Mouse (Mus musculus) lung, embryonic 15.5 days (tissue): ENCODE data around the gene Trafd1. TPM values are rescaled to one million over a fixed set of nuclear protein-coding genes. Genes with fewer than 3 reads are reported as not detected.

Experiments used
- ATAC-seq: fragments of 200-750 bp; cut with Nextera tagmentation; 2 replicates; pipeline ENCODE4 v1.8.0; 2017; ENCODE audit warnings: moderate number of reproducible peaks, borderline replicate concordance; ENCODE audit not compliant: low FRiP score, low TSS enrichment; ENCODE audit errors: extremely low read depth
- H3K27ac ChIP-seq: fragments of 300-500 bp; sonication (generic); 2 replicates; pipeline ENCODE4 v1.5.1; 2015; ENCODE audit warnings: moderate library complexity, mild to moderate bottlenecking, inconsistent platforms
- H3K27me3 ChIP-seq: fragments of 300-500 bp; sonication (generic); 2 replicates; pipeline ENCODE4 v1.6.1; 2015; ENCODE audit warnings: inconsistent platforms
- H3K36me3 ChIP-seq: fragments of 300-500 bp; sonication (generic); 2 replicates; pipeline ENCODE4 v1.6.1; 2015; ENCODE audit warnings: inconsistent platforms
- H3K4me1 ChIP-seq: fragments of 300-500 bp; sonication (generic); 2 replicates; pipeline ENCODE4 v1.6.1; 2015; ENCODE audit warnings: inconsistent platforms
- H3K4me2 ChIP-seq: fragments of 300-500 bp; sonication (generic); 2 replicates; pipeline ENCODE4 v1.6.1; 2015; ENCODE audit warnings: inconsistent platforms, mild to moderate bottlenecking, moderate library complexity
- H3K4me3 ChIP-seq: fragments of 300-500 bp; sonication (generic); 2 replicates; pipeline ENCODE4 v1.5.1; 2015; ENCODE audit warnings: mild to moderate bottlenecking, inconsistent platforms
- H3K9ac ChIP-seq: fragments of 300-500 bp; sonication (generic); 2 replicates; pipeline ENCODE4 v1.6.1; 2015; ENCODE audit warnings: inconsistent platforms
- H3K9me3 ChIP-seq: fragments of 300-500 bp; sonication (generic); 2 replicates; pipeline ENCODE4 v1.6.1; 2016; ENCODE audit warnings: inconsistent platforms
- WGBS: fragments of 180-500 bp; shearing (Covaris S2); methylation state at CpG from one replicate; pipeline ENCODE4 v1.1.7; 2015; 5-methylcytosine and 5-hydroxymethylcytosine counted together
- polyA plus RNA-seq: library from polyadenylated mRNA; unstranded; fragments of >200 nt; fragmentation: Nextera tagmentation; extraction: Ambion mirVana; gene quantifications from 2 replicates; pipeline ENCODE4 v1.2.1, GENCODE M21; 2015

Gene Trafd1
- polyA plus RNA-seq: 75.3 and 77.6 TPM in 2 replicates

DNA sequence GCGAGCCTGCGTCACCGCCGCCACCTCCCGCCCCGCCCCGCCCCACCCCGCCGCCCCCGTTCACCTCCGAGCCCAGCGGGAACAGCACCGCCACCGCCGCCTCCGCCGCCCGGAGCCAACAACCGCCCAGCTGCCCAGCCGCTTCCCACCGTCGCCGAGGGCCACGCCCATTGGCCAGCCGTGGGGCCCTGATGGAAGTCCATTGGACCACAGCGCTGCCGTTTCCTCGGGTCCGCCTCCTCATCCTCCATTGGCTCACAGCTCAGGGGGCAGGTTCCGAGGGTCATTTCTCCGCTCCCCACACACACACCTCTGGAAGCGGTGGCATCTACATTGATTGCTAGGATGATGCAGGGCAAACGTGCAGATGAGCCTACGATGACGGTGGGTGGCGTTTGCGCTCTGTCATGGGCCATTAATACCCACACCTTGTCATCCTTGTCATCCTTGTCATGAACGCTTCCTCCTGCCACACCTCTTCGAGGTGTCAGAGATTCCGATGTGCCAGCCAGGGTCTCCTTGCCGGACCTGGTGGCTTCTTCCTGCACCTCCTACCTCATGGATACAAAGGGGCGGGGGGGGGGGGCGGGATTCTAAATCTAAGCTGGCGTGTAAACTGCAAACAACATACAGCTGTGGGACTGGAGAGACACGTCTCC, at the start of gene Trafd1:
Trafd1 (minus strand) TSS at position 172 of the 659 bp plus-strand sequence.
- under 1% methylated on average over 31 of the region's 45 CpGs for WGBS
- H3K9ac ChIP-seq: peak within 1 kb of the TSS; percentile 82

DNA sequence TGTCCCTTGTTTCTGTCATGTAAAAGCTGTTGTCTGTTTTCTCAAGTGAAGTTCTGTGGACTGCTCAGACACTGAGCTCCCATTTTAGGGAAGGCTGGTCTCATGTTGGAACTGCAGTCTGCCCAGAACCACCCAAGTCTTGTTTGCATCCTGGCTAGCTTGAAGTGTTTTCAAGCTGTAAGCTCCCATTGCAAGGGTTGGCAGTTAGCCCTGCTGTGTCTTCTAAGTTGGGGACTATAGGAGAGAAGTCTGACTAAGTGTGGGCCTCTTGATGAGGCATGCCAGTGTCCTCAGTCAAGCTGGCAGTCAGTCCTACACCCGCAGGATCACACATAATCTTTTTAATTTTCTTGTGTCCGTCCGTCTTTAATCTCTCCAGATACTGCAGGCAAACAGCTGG, 43.5 kb upstream of the Trafd1 start:
- Histone ChIP-seq H3K27me3 (no peaks in the 10 kb centered on the region), H3K36me3 (peaks cover 98% of the 10 kb centered on the region), H3K9me3 (no peaks in the 10 kb centered on the region), H3K4me1 (no peaks in the 10 kb centered on the region), H3K9ac (no peak overlapping the region), H3K27ac (no peak overlapping the region), H3K4me3 (no peak overlapping the region), H3K4me2 (no peak overlapping the region)
- no peak for ATAC-seq
- 92% methylated on average over 3 of the region's 3 CpGs for WGBS

More for the DNA sequence above, at the start of gene Trafd1:
- Histone ChIP-seq H3K36me3 (peaks cover 11% of the 10 kb centered on the region), H3K4me3 (peak within 1 kb of the TSS; percentile 78), H3K4me2 (peak within 1 kb of the TSS; percentile 77), H3K4me1 (peaks cover 31% of the 10 kb centered on the region), H3K27me3 (no peaks in the 10 kb centered on the region), H3K9me3 (no peaks in the 10 kb centered on the region), H3K27ac (peak within 1 kb of the TSS; percentile 90)
- ATAC-seq: peak; percentile 95

DNA sequence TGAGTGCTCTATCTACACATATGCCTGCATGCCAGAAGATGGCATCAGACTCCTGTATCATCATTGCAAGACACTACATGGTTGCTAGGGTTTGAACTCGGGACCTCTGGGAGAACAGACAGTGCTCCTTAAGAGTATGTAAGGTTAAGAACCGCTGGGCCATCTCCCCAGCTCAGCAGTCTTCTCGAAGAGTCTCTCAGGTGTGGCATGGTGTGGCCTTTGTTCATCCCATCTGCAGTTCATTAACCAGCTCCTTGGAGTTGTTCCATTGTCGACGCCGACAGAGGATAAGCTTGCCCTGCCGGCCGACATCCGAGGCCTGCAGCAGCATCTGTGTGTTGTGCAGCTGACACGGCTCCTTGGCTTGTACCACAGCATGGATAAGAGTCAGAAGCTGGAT, 37.9 kb upstream of the Trafd1 start:
- WGBS: 85% methylated on average over 10 of the region's 10 CpGs
- ATAC-seq: no peak
- H3K9me3 ChIP-seq: no peaks in the 10 kb centered on the region
- no peak overlapping the region for H3K4me2 ChIP-seq
- H3K36me3 ChIP-seq: peaks cover 97% of the 10 kb centered on the region
- H3K27me3 ChIP-seq: no peaks in the 10 kb centered on the region
- H3K4me3 ChIP-seq: no peak overlapping the region
- H3K27ac ChIP-seq: no peak overlapping the region
- no peak overlapping the region for H3K9ac ChIP-seq
- no peaks in the 10 kb centered on the region for H3K4me1 ChIP-seq

DNA sequence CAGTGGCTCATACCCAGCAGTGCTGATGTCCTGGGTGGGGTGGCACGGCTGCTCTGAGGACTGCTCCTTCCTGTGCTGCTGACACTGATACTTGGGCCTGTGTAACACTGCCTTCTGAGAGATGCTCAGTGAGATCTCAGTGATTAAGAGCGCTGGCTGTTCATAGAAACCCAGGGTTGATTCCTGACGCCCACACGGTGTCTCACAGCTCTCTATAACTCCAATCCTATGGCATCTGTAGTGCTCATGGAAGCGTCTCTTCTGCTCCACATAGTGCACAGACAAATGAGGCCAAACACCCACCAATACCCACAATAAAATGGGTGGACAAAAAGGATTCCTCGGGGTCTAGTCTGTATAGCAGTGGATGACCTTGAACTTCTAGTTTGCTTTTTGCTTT, 37.4 kb upstream of the Trafd1 start:
- Histone ChIP-seq H3K9ac (no peak overlapping the region), H3K36me3 (peaks cover 97% of the 10 kb centered on the region), H3K27me3 (no peaks in the 10 kb centered on the region), H3K9me3 (no peaks in the 10 kb centered on the region), H3K4me3 (no peak overlapping the region), H3K27ac (no peak overlapping the region), H3K4me1 (no peaks in the 10 kb centered on the region), H3K4me2 (no peak overlapping the region)
- ATAC-seq: no peak
- WGBS: 89% methylated on average over 6 of the region's 6 CpGs

DNA sequence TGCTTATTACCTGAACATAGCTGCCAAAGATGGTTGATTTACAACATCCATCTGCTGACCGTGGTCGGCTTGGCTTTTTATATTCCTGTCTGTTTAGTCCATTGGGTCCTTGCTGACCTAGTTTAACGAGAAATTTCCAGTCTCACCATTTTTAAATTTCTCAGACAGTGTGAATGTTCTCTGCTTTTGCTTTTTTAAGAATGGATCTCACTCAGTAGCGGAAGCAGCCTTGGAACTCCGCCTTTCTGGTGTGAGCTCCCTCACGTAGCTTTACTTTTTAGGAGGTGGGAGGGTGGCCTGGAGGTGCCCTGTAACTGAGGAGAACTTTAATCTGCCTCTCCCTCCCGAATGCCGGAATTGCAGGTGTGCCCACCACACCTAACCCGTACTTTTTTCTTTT, 35.3 kb upstream of the Trafd1 start:
- no peaks in the 10 kb centered on the region for H3K4me1 ChIP-seq
- WGBS: 93% methylated on average over 9 of the region's 9 CpGs
- ATAC-seq: no peak

DNA sequence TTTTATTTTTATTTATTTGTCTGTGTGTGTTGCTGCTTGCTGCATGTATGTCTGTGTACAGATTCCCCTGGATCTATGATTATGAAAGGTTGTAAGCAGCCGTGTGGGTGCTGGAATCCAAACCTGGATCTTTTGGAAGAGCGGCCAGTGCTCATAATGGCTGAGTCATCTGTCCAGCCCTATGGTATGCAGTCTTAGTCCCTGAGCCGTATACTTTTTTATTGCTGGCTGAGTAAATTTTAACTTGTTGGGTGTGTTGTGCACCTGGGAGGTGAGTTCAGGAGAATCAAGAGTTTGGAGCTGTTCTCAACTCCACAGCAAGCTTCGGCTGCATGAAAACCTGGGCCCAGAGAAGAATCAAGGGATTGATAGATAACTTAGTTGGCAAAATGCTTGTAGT, 25.5 kb upstream of the Trafd1 start:
- 86% methylated on average over 4 of the region's 4 CpGs for WGBS
- Histone ChIP-seq H3K27me3 (no peaks in the 10 kb centered on the region), H3K27ac (no peak overlapping the region), H3K9ac (no peak overlapping the region), H3K4me1 (no peaks in the 10 kb centered on the region), H3K9me3 (no peaks in the 10 kb centered on the region), H3K4me2 (no peak overlapping the region), H3K4me3 (no peak overlapping the region), H3K36me3 (peaks cover 70% of the 10 kb centered on the region)
- ATAC-seq: no peak

More for the DNA sequence above, 35.3 kb upstream of the Trafd1 start:
- no peak overlapping the region for H3K4me2 ChIP-seq
- peaks cover 96% of the 10 kb centered on the region for H3K36me3 ChIP-seq
- no peak overlapping the region for H3K9ac ChIP-seq
- no peaks in the 10 kb centered on the region for H3K9me3 ChIP-seq
- H3K4me3 ChIP-seq: no peak overlapping the region
- H3K27ac ChIP-seq: no peak overlapping the region
- no peaks in the 10 kb centered on the region for H3K27me3 ChIP-seq

DNA sequence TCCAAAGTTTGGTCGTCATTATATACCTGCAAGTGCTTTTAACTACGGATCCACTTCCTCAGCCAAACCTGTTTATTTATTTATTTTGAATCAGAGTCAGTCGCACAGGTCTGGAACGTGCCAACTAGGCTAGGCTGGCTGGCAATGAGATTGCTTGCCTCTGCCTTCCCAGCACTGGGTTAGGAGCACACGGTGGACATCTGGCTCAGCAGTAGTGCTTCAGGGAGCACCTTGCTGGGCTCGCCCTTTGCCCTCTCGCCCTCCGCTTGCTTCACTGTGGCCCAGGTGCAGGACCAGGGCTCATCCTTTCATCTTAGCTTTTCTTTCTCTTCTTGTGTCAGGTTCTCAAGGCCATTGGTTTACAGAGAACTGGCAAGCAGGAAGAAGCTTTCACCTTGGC, 22.4 kb upstream of the Trafd1 start:
- Histone ChIP-seq H3K4me1 (no peaks in the 10 kb centered on the region), H3K27me3 (no peaks in the 10 kb centered on the region), H3K27ac (no peak overlapping the region), H3K9me3 (no peaks in the 10 kb centered on the region), H3K4me2 (no peak overlapping the region), H3K4me3 (no peak overlapping the region), H3K9ac (no peak overlapping the region), H3K36me3 (peaks cover 44% of the 10 kb centered on the region)
- no peak for ATAC-seq
- 79% methylated on average over 8 of the region's 8 CpGs for WGBS

DNA sequence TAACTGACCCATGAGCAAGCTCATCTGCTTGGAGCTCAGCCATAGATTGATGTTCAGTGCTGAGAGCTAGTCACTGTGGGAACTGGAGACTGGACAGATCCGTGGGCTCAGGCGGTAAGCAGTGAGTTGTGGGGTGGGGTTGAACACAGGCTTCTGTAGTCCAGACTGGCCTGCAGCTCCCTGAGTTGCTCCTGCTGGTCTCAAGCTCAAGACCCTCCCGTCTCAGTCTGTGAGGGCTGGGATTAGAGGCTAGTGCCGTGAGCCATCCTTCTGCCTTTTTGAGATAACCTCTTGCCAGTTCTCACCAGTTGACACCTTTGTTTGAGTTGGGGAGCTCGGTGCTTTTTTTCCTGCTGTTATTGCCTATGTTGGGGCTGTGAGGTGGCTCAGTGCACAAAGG, 15.4 kb upstream of the Trafd1 start:
- H3K9me3 ChIP-seq: no peaks in the 10 kb centered on the region
- H3K9ac ChIP-seq: no peak overlapping the region
- 70% methylated on average over 5 of the region's 5 CpGs for WGBS
- H3K27ac ChIP-seq: no peak overlapping the region
- no peak overlapping the region for H3K4me3 ChIP-seq
- no peak for ATAC-seq
- peaks cover 15% of the 10 kb centered on the region for H3K4me1 ChIP-seq
- H3K27me3 ChIP-seq: no peaks in the 10 kb centered on the region
- H3K4me2 ChIP-seq: no peak overlapping the region
- H3K36me3 ChIP-seq: 0 out of 2 replicates have a peak, but pooled peaks cover 5% of the 10 kb centered on the region

DNA sequence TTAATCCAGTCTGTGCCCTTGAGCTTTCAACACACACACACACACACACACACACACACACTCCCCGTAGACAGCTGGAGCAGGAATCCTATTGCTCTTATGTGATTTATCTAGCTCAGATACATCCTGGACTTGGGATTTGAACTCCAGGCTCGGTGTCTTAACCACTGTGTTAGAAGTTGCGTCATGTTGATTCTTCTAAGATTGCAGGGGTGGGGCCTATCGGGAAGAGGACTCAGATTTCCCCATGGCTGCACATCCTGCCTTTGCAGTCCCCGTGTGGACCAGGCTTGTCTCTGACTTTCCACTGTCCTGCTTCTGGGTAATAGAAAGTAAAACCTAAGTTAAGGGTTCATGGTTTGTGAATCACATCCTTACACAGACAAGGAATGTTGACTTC, 14.6 kb upstream of the Trafd1 start:
- 53% methylated on average over 5 of the region's 5 CpGs for WGBS
- no peaks in the 10 kb centered on the region for H3K27me3 ChIP-seq
- no peak for ATAC-seq

DNA sequence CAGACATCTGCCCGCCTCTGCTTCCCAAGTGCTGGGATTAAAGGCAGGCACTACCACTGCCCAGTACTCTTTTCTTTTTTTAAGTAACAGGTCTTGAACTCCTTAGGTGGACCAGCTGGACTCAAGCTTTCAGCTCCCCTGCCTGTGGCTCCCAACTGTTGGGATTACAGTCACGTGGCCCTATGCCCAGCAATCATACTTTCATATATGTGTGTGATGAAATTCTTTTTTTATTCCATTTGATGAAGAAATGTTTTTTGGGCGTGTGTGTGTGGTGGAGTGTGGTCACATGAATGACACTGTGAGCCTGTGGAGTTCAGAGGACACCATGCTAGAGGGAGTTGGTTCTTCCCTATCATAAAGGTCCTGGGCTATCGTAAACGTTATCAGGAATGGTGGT, 14.1 kb upstream of the Trafd1 start:
- H3K27ac ChIP-seq: no peak overlapping the region
- H3K4me2 ChIP-seq: peak overlapping the region; percentile 83; the same call in 1 of the 2 replicates
- no peaks in the 10 kb centered on the region for H3K27me3 ChIP-seq
- 0 out of 2 replicates have a peak, but pooled peaks cover 5% of the 10 kb centered on the region for H3K36me3 ChIP-seq
- 0 out of 2 replicates have a peak overlapping the region, but pooled peaks have one; percentile 96 for H3K9ac ChIP-seq
- H3K4me3 ChIP-seq: peak overlapping the region; percentile 99; the same call in 1 of the 2 replicates
- H3K9me3 ChIP-seq: no peaks in the 10 kb centered on the region
- H3K4me1 ChIP-seq: peaks cover 15% of the 10 kb centered on the region
- WGBS: 79% methylated on average over 5 of the region's 5 CpGs
- no peak for ATAC-seq

More for the DNA sequence above, 14.6 kb upstream of the Trafd1 start:
- Histone ChIP-seq H3K4me1 (peaks cover 15% of the 10 kb centered on the region), H3K36me3 (0 out of 2 replicates have a peak, but pooled peaks cover 5% of the 10 kb centered on the region), H3K27ac (no peak overlapping the region), H3K9ac (no peak overlapping the region), H3K9me3 (no peaks in the 10 kb centered on the region), H3K4me2 (no peak overlapping the region), H3K4me3 (no peak overlapping the region)

DNA sequence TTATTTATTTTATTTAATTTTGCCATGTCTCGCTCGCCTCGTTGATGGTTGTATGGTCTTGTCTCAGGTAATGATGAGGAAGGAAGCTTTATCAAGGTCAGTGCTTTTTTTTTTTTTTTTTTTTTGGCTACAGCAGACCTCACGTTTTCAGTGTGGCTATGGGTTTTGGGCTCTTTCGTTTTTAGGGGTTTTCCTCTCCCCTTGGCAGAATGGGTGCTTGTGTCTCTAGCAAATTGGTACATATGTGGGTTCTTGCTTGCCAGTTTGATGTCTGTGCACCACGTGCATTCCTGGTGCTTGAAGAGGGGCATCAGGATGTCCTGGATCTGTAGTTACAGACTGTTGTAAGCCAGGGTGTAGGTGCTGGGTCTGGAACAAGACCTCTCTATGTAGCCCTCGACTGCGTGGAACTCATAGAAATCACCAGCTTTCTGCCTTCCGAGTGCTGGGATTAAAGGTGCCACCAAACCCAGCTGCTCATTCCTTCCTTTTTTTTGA, 13.6 kb upstream of the Trafd1 start:
- no peak for ATAC-seq
- H3K9ac ChIP-seq: peak overlapping the region; percentile 96; the same call in 1 of the 2 replicates

More for the DNA sequence above, 13.6 kb upstream of the Trafd1 start:
- WGBS: 39% methylated on average over 9 of the region's 9 CpGs
- H3K27me3 ChIP-seq: no peaks in the 10 kb centered on the region
- peak overlapping the region; percentile 99 for H3K4me3 ChIP-seq
- H3K4me1 ChIP-seq: peaks cover 15% of the 10 kb centered on the region
- H3K4me2 ChIP-seq: peak overlapping the region; percentile 83
- no peaks in the 10 kb centered on the region for H3K9me3 ChIP-seq
- 0 out of 2 replicates have a peak, but pooled peaks cover 5% of the 10 kb centered on the region for H3K36me3 ChIP-seq
- H3K27ac ChIP-seq: no peak overlapping the region
